Mouse (Mus musculus) intestine, embryonic 14.5 days (tissue): Measurements from ENCODE around the gene Dpp4. TPM values are rescaled to one million over a fixed set of nuclear protein-coding genes. Genes with fewer than 3 reads are reported as not detected.

Experiments
- ATAC-seq: fragments of 200-750 bp; cut with Nextera tagmentation; replicated peaks from 2 replicates; pipeline ENCODE4 v1.8.0; 2017; ENCODE audit warnings: low read depth, moderate number of reproducible peaks, moderate TSS enrichment, moderate library complexity; ENCODE audit not compliant: low FRiP score, low TSS enrichment
- DNase-seq: peaks from one replicate; pipeline ENCODE4 v3.0.0-alpha.2; 2018; ENCODE audit warnings: low spot score
- H3K27ac ChIP-seq: fragments of 300-500 bp; sonication (generic); 2 replicates; pipeline ENCODE4 v1.5.1; 2014; ENCODE audit warnings: low read depth, mild to moderate bottlenecking, control low read depth
- H3K27me3 ChIP-seq: fragments of 300-500 bp; sonication (generic); replicated peaks from 2 replicates; pipeline ENCODE4 v1.6.1; 2014; ENCODE audit warnings: low read length, control low read depth; ENCODE audit not compliant: control insufficient read depth, insufficient read depth
- H3K36me3 ChIP-seq: fragments of 300-500 bp; sonication (generic); 2 replicates; pipeline ENCODE4 v1.6.1; 2014; ENCODE audit warnings: low read length, control low read depth; ENCODE audit not compliant: control insufficient read depth, insufficient read depth
- H3K4me1 ChIP-seq: fragments of 300-500 bp; sonication (generic); replicated peaks from 2 replicates; pipeline ENCODE4 v1.6.1; 2014; ENCODE audit warnings: low read length, control low read depth, mixed read lengths; ENCODE audit not compliant: control insufficient read depth, insufficient read depth
- H3K4me2 ChIP-seq: fragments of 300-500 bp; sonication (generic); 2 replicates; pipeline ENCODE4 v1.6.1; 2014; ENCODE audit warnings: low read length
- H3K4me3 ChIP-seq: fragments of 300-500 bp; sonication (generic); 2 replicates; pipeline ENCODE4 v1.5.1; 2014; ENCODE audit warnings: low read depth, low read length, control low read depth, mixed read lengths
- H3K9ac ChIP-seq: fragments of 300-500 bp; sonication (generic); 2 replicates; pipeline ENCODE4 v1.6.1; 2014; ENCODE audit warnings: mild to moderate bottlenecking, low read length
- H3K9me3 ChIP-seq: fragments of 300-500 bp; sonication (generic); 2 replicates; pipeline ENCODE4 v1.6.1; 2016; ENCODE audit warnings: low read length, control low read depth; ENCODE audit not compliant: control insufficient read depth
- WGBS: fragments of 180-500 bp; shearing (Covaris S2); extraction: QIAGEN DNeasy Blood & Tissue Kit; methylation state at CpG from one replicate; pipeline ENCODE4 v1.1.7; 2014; 5-methylcytosine and 5-hydroxymethylcytosine counted together
- polyA plus RNA-seq: library from polyadenylated mRNA; unstranded; fragments of >200 nt; fragmentation: Nextera tagmentation; extraction: Ambion mirVana; gene quantifications from 2 replicates; pipeline ENCODE4 v1.2.1, GENCODE M21; 2014

Dpp4 gene
- 69.2 and 69.8 TPM in 2 replicates for polyA plus RNA-seq

DNA sequence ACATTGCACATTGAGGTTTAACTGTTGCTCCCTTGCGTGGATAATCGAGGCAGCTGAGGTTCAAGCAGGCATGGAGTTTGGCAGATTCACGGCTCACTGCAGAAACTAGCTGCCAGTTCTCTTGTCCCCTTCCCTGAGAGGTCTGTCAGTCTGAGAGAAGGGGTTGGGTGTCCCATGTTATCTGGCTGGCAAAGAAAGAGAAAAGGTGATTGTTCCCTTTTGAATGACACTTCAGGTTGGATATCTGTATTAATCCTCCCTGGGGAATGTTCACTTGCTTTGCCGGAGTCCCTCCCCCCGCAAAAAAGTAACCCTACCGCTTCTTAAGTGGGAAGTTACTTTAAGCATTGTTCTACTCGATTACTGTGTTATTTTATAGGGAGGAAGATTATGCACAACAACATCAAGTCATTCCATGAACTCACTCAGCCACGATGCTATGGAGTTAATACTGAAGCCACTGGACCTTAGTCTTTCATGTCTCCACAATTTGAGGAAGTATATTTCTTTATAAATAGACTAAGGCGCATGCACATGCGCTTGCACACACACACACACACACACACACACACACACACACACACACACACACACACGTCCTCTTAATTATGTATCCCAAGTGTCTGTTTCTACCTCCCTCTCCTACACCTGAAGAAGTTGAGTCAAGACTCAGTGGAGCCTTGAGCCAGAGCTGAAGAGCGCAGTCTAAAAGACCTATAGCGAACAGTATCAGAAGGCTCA, at the start of gene Dpp4:
Gene Dpp4, minus strand, starts transcription at position 151 of the 741 bp plus-strand sequence.
- ATAC-seq: peak; percentile 34
- Histone ChIP-seq H3K4me1 (peaks cover 6% of the 10 kb centered on the region; the same call in 1 of the 2 replicates), H3K36me3 (no peaks in the 10 kb centered on the region), H3K4me2 (peak within 1 kb of the TSS; percentile 83), H3K9ac (peak within 1 kb of the TSS; percentile 54), H3K27ac (peak within 1 kb of the TSS; percentile 77), H3K9me3 (no peaks in the 10 kb centered on the region), H3K27me3 (no peaks in the 10 kb centered on the region), H3K4me3 (peak within 1 kb of the TSS; percentile 48)
- no peak for DNase-seq
- WGBS: 52% methylated on average over 13 of the region's 13 CpGs

DNA sequence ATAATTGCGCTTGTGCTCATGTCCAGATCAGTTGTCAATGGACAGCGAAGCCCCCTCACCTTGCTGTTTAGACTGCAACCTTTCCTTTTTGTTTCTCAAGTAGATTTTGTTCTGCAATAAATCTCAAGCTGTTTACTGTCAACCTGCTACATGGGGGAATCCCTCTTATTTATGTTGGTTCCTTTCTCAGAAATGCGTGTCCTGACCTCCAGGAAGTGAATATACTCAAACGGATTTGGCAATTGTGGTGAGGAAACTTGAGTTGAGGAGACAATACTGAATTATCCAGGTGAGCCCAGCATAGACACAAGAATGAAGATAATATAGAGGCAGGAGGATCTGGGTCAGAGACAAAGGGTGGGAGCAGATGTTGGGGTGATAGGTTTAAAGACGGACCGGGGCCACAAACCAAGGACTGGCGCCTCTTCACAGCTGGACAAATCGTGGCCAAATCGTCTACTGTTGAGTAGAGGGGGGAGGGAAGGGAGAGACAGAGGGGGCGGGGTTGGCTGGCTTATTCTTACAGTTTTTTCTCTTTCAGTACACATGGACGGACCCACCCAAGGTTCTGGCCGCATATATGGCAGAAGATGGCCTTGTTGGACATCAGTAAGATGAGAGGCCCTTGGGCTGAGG, 48.9 kb upstream of the Dpp4 start:
- Histone ChIP-seq H3K27me3 (no peaks in the 10 kb centered on the region), H3K36me3 (no peaks in the 10 kb centered on the region), H3K4me1 (no peaks in the 10 kb centered on the region), H3K9me3 (no peaks in the 10 kb centered on the region), H3K4me3 (no peak overlapping the region), H3K9ac (no peak overlapping the region), H3K27ac (no peak overlapping the region), H3K4me2 (no peak overlapping the region)
- ATAC-seq (no peak), DNase-seq (no peak)
- WGBS: 80% methylated on average over 12 of the region's 12 CpGs

DNA sequence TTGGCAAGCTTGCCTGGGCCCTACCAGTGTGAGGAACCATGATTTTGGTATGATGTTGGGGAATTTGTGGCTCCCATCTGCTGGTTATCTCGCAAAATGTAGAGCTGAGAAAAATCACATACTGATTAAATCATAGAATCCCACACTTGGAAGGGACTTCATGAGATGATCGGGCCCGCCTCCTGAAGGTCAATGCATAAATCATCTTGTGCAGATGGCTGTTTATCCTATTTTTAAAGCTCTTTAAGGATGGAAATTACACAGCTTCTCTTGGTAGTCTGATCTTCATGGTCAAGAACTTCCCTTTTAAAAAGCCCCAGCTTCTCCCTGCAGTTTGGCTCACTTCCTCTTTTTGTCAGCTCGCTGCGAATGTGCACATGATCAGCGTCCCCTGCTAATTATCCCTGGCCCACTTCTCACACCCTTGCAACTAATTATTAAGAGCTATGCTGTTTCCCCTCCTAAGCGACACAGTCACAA, 48.2 kb upstream of the Dpp4 start:
- H3K27ac ChIP-seq: no peak overlapping the region

DNA sequence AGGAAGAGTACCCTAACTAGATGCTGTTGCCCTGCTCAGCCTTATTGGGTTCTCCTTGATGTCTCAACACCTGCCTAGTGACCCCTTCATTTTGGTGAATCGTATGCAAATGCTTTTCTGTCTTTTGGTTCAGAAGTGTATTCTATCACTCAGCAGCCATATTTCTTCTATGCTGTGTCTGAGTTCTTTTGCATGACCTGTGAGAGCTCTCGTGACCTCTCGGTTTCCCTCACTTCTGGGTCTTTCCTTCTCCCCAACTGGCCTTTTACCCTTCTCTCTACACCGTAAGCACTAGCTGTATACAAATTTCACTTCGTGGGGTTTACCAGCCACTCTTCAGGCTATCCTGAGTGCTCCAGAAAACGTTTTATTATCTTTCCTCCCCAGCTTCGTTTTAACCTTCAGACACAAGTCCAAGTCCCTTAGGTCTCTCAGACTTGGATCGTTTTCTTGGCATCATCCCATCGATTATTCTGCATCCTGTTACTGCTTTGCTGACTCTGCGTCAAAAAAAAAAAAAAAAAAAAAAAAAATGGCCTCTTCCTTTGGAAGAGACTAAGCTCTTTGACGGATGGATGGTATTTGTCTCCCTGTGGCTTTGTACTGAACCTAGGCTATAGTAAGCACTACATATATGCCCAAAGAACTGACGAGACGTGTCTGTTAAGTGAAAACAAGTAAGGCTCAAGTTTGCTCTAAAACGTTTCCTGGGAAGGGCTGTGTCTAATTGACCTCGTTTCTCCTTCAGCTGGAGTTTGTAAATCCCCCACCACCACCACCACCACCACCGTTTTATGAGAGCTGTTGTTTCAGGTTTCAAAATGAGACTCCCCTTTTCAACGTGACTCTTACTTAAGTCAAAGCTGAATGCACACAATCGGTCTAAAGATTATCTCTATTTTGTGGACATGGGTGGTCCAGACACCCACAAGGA, 47.5 kb upstream of the Dpp4 start:
- Histone ChIP-seq H3K36me3 (no peaks in the 10 kb centered on the region), H3K9ac (no peak overlapping the region), H3K9me3 (no peaks in the 10 kb centered on the region), H3K4me2 (no peak overlapping the region), H3K27me3 (no peaks in the 10 kb centered on the region), H3K4me3 (no peak overlapping the region), H3K4me1 (no peaks in the 10 kb centered on the region), H3K27ac (no peak overlapping the region)
- 62% methylated on average over 18 of the region's 18 CpGs for WGBS
- ATAC-seq (no peak), DNase-seq (no peak)

More for the DNA sequence above, 48.2 kb upstream of the Dpp4 start:
- Histone ChIP-seq H3K9me3 (no peaks in the 10 kb centered on the region), H3K4me3 (no peak overlapping the region), H3K36me3 (no peaks in the 10 kb centered on the region), H3K9ac (no peak overlapping the region), H3K4me2 (no peak overlapping the region), H3K4me1 (no peaks in the 10 kb centered on the region), H3K27me3 (no peaks in the 10 kb centered on the region)
- ATAC-seq (no peak), DNase-seq (no peak)
- WGBS: 62% methylated on average over 7 of the region's 7 CpGs

DNA sequence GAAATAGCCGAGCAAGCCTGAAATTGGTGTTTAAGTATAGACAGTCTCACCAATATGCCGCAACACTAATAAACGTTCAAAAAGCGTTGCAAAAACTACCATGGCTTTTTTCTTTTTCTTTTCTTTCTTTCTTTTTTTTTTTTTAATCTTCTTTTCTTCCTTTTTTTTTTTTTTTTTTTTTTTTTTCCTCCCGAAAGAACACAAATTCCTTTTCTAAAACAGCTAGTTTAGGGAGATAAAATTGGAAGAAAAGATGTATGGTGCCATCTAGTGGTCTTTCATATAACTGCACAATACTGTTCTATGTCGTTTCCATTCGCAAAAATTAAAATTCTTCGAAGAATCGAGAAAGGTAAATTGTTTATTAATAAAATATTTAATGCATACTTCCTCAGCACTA, 46.0 kb upstream of the Dpp4 start:
- Histone ChIP-seq H3K9me3 (no peaks in the 10 kb centered on the region), H3K9ac (no peak overlapping the region), H3K36me3 (no peaks in the 10 kb centered on the region), H3K4me2 (no peak overlapping the region), H3K4me3 (no peak overlapping the region), H3K27ac (no peak overlapping the region), H3K27me3 (no peaks in the 10 kb centered on the region), H3K4me1 (no peaks in the 10 kb centered on the region)
- 45% methylated on average over 9 of the region's 9 CpGs for WGBS
- DNase-seq (no peak), ATAC-seq (no peak)

DNA sequence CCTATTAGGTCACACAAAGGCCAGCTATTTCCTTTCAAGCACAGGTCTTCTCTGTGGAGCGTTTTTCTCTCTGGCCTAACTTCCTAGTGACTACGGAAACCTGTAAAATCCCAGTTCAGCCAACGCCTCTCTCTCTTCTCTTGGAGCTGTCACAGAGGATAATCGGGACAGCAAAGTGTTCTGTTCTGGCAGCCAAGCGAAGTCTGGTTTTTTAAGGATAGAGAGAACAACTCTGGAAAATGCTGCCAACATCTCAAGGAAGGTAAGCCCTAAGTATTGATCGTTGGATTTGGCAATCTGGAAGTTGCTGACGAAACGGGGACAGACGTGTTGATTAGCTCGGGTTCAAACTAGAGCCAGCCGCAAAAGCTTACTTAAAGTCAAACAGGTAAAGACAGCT, 43.0 kb upstream of the Dpp4 start:
- H3K36me3 ChIP-seq: no peaks in the 10 kb centered on the region

DNA sequence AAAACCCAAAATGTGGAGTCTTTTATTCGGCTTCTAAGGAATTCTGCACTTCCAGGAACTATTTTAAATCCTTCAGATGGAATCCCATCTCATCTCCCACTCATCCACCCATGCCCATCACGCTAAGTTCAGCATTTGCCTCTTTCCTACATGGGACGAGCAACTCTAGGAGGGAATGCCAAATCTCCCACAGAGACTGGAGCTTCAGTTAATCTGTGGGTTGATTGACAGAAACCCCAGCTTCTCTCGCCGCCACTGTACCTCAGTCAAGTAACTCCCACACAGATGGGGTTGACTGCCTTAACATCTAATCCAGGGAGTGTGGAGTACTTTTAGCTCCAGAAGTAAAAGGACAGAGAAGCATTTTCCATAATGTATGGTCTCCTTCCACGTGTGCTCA, 42.0 kb upstream of the Dpp4 start:
- Histone ChIP-seq H3K27ac (no peak overlapping the region), H3K27me3 (no peaks in the 10 kb centered on the region), H3K4me2 (no peak overlapping the region), H3K9me3 (no peaks in the 10 kb centered on the region), H3K4me1 (no peaks in the 10 kb centered on the region), H3K36me3 (no peaks in the 10 kb centered on the region), H3K9ac (no peak overlapping the region), H3K4me3 (no peak overlapping the region)
- DNase-seq (no peak), ATAC-seq (no peak)
- WGBS: 76% methylated on average over 6 of the region's 6 CpGs

More for the DNA sequence above, 43.0 kb upstream of the Dpp4 start:
- Histone ChIP-seq H3K4me2 (no peak overlapping the region), H3K4me1 (no peaks in the 10 kb centered on the region), H3K27me3 (no peaks in the 10 kb centered on the region), H3K4me3 (no peak overlapping the region), H3K9ac (no peak overlapping the region), H3K27ac (no peak overlapping the region), H3K9me3 (no peaks in the 10 kb centered on the region)
- DNase-seq: no peak
- no peak for ATAC-seq
- 84% methylated on average over 11 of the region's 11 CpGs for WGBS

DNA sequence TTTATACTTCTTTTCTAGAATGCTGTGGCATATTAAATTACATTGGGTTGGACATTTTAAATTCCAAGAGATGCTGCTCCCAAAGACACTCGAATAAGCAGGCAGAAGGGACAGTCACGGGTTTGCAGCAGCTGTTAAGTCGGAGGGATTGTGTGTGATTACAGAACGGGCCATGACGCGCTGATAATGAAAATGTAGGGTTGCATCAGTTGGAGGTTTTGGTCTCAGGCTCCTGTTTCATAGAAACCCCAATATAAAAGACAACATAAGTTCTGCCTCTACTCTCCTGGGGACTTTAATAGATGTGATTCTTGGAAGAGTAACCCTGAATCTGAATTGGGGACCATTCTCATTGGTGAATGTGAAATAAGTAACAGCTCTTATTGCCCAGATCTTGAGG, 38.3 kb upstream of the Dpp4 start:
- no peak overlapping the region for H3K27ac ChIP-seq
- DNase-seq (no peak), ATAC-seq (no peak)
- H3K4me3 ChIP-seq: no peak overlapping the region
- H3K9me3 ChIP-seq: no peaks in the 10 kb centered on the region
- H3K4me2 ChIP-seq: no peak overlapping the region
- H3K9ac ChIP-seq: no peak overlapping the region
- no peaks in the 10 kb centered on the region for H3K4me1 ChIP-seq
- no peaks in the 10 kb centered on the region for H3K27me3 ChIP-seq
- no peaks in the 10 kb centered on the region for H3K36me3 ChIP-seq
- WGBS: 87% methylated on average over 6 of the region's 6 CpGs
